8 mouse cellular contexts compared by ENCODE assay signal in genomic region chr1:185364183-185364540, GRCm38 (mm10). TPM values are rescaled to one million over a fixed set of nuclear protein-coding genes. Genes with fewer than 3 reads are reported as not detected.
A peak's percentile ranks its signal among the peaks of the same experiment; 100 is the strongest.
DNase-seq lines count a peak whose midpoint lies in the region; ATAC-seq and TF ChIP-seq lines count a peak whose summit lies in the region.

No protein-coding gene starts in this region.

- DNase-seq in left cerebral cortex, postnatal 36 days (ENCODE audit: low spot score in 2 of 2): no peak

- peak overlapping the region; percentile 86 for H3K27ac ChIP-seq in heart, embryonic 15.5 days
- peak overlapping the region; percentile 95 for H3K27ac ChIP-seq in liver, embryonic 16.5 days (ENCODE audit: low read length)

- WGBS in heart, embryonic 15.5 days: 23% methylated on average over 6 of the region's 6 CpGs
- WGBS in liver, embryonic 16.5 days (ENCODE audit: insufficient replicate concordance): 39% methylated on average over 6 of the region's 6 CpGs

- H3K4me2 ChIP-seq in heart, embryonic 15.5 days: peak overlapping the region; percentile 74
- H3K4me2 ChIP-seq in liver, embryonic 16.5 days (ENCODE audit: low read depth, low read length): peak overlapping the region; percentile 89

- TF ChIP-seq CTCF in E14TG2a.4 (conservative IDR thresholded peaks at IDR 0.05; ENCODE audit: low read length): no peak

- intact Hi-C loops in left cerebral cortex, postnatal 36 days (cut with DNase I): no loop called here

- peaks cover 19% of the 10 kb centered on the region for H3K36me3 ChIP-seq in erythroblast, embryonic 14.5 days (ENCODE audit: control insufficient read depth)
- H3K36me3 ChIP-seq in E14TG2a.4 (ENCODE audit: insufficient read depth, low read length): peaks cover 28% of the 10 kb centered on the region
- H3K36me3 ChIP-seq in heart, embryonic 15.5 days: 0 out of 2 replicates have a peak, but pooled peaks cover 6% of the 10 kb centered on the region
- H3K36me3 ChIP-seq in liver, embryonic 16.5 days (ENCODE audit: control insufficient read depth, insufficient read depth): peaks cover 4% of the 10 kb centered on the region; the same call in 1 of the 2 replicates

- H3K9me3 ChIP-seq in erythroblast, embryonic 14.5 days (ENCODE audit: control insufficient read depth, low read length): no peaks in the 10 kb centered on the region
- no peaks in the 10 kb centered on the region for H3K9me3 ChIP-seq in E14TG2a.4 (ENCODE audit: low read length)
- H3K9me3 ChIP-seq in heart, embryonic 15.5 days (replicated peaks): no peaks in the 10 kb centered on the region
- H3K9me3 ChIP-seq in liver, embryonic 16.5 days (replicated peaks; ENCODE audit: control insufficient read depth, low read length): no peaks in the 10 kb centered on the region

- H3K27me3 ChIP-seq in erythroblast, embryonic 14.5 days (ENCODE audit: control insufficient read depth): no peaks in the 10 kb centered on the region
- no peaks in the 10 kb centered on the region for H3K27me3 ChIP-seq in E14TG2a.4 (ENCODE audit: insufficient read depth, low read length)
- H3K27me3 ChIP-seq in heart, embryonic 15.5 days: no peaks in the 10 kb centered on the region
- H3K27me3 ChIP-seq in liver, embryonic 16.5 days (ENCODE audit: control insufficient read depth, insufficient read depth, low read depth, low read length): no peaks in the 10 kb centered on the region

- peak overlapping the region; percentile 90 for H3K4me3 ChIP-seq in erythroblast, embryonic 14.5 days (replicated peaks)
- peak overlapping the region; percentile 97 for H3K4me3 ChIP-seq in E14TG2a.4 (replicated peaks; ENCODE audit: low read length)
- peak overlapping the region; percentile 64 for H3K4me3 ChIP-seq in heart, embryonic 15.5 days
- H3K4me3 ChIP-seq in liver, embryonic 16.5 days (ENCODE audit: low read depth, low read length): peak overlapping the region; percentile 97

- peak overlapping the region; percentile 73 for H3K9ac ChIP-seq in heart, embryonic 15.5 days
- peak overlapping the region; percentile 92 for H3K9ac ChIP-seq in liver, embryonic 16.5 days (ENCODE audit: low read depth, low read length)

- H3K4me1 ChIP-seq in erythroblast, embryonic 14.5 days (ENCODE audit: control insufficient read depth): peaks cover 32% of the 10 kb centered on the region
- H3K4me1 ChIP-seq in E14TG2a.4 (replicated peaks; ENCODE audit: low read depth, low read length): peaks cover 38% of the 10 kb centered on the region
- H3K4me1 ChIP-seq in heart, embryonic 15.5 days (replicated peaks): peaks cover 24% of the 10 kb centered on the region
- H3K4me1 ChIP-seq in liver, embryonic 16.5 days (ENCODE audit: control insufficient read depth, low read depth, low read length): peaks cover 19% of the 10 kb centered on the region

- no peak for ATAC-seq in erythroblast, adult 5-6 weeks (replicated peaks; ENCODE audit: low FRiP score, poor library complexity, severe bottlenecking)
- no peak for ATAC-seq in heart, embryonic 15.5 days (replicated peaks; ENCODE audit: insufficient number of reproducible peaks, insufficient read depth, low FRiP score, low read depth)
- no peak for ATAC-seq in liver, embryonic 16.5 days (ENCODE audit: low read depth)
- ATAC-seq in inflammation-experienced regulatory T-cells, adult 6 months: no peak
- no peak for ATAC-seq in erythroid progenitor cell, adult 5-6 weeks (replicated peaks; ENCODE audit: low FRiP score, poor library complexity, severe bottlenecking)

RNA-seq across cellular contexts. Expression of gene Eprs, which starts 1.3 kb away (rescaled TPM):
- 0.39 and 0.60 TPM in 2 replicates for polyA plus RNA-seq in erythroblast, embryonic 14.5 days (2012)
- total RNA-seq in erythroblast, adult 5-6 weeks (2015; ENCODE audit: low replicate concordance): 18.6 and 34.2 TPM in 2 replicates
- total RNA-seq in erythroblast, adult 5-6 weeks (2017; ENCODE audit: low replicate concordance): 36.1 and 40.1 TPM in 2 replicates
- 96.4 and 99.7 TPM in 2 replicates for polyA plus RNA-seq in heart, embryonic 15.5 days (2015; fragmentation: Nextera tagmentation; extraction: Ambion mirVana)
- 67.2 and 79.3 TPM in 2 replicates for polyA plus RNA-seq in liver, embryonic 16.5 days (2015; fragmentation: Nextera tagmentation; extraction: Ambion mirVana)
- 100 to 1,000 TPM in 2 of 3 experiments, 10 to 100 TPM in 1; 96.3 to 117 (median 102) TPM for polyA plus RNA-seq in inflammation-experienced regulatory T-cells, adult 6 months (2017; shearing (Covaris generic))
- 27.0 and 41.9 TPM in 2 replicates for total RNA-seq in erythroid progenitor cell, adult 5-6 weeks (2015; ENCODE audit: low replicate concordance)
- total RNA-seq in erythroid progenitor cell, adult 5-6 weeks (2017; ENCODE audit: low replicate concordance): 38.1 and 46.3 TPM in 2 replicates
- 10 to 100 TPM; 64.0 to 74.4 TPM for total RNA-seq in left cerebral cortex, postnatal 36 days (2021)

RNA-seq across cellular contexts. Expression of gene Bpnt1, which starts 32.2 kb away (rescaled TPM):
- polyA plus RNA-seq in erythroblast, embryonic 14.5 days (2012): 0.07 and 0.18 TPM in 2 replicates
- total RNA-seq in erythroblast, adult 5-6 weeks (2015; ENCODE audit: low replicate concordance): 1.5 and 3.3 TPM in 2 replicates
- 1.7 and 2.5 TPM in 2 replicates for total RNA-seq in erythroblast, adult 5-6 weeks (2017; ENCODE audit: low replicate concordance)
- 26.4 and 28.7 TPM in 2 replicates for polyA plus RNA-seq in heart, embryonic 15.5 days (2015; fragmentation: Nextera tagmentation; extraction: Ambion mirVana)
- polyA plus RNA-seq in liver, embryonic 16.5 days (2015; fragmentation: Nextera tagmentation; extraction: Ambion mirVana): 10.2 and 12.6 TPM in 2 replicates
- 10 to 100 TPM; 10.8 to 20.3 (median 12.2) TPM for polyA plus RNA-seq in inflammation-experienced regulatory T-cells, adult 6 months (2017; shearing (Covaris generic))
- not detected in 2 replicates for total RNA-seq in erythroid progenitor cell, adult 5-6 weeks (2015; ENCODE audit: low replicate concordance)
- 1.2 and 5.9 TPM in 2 replicates for total RNA-seq in erythroid progenitor cell, adult 5-6 weeks (2017; ENCODE audit: low replicate concordance)
- total RNA-seq in left cerebral cortex, postnatal 36 days (2021): 10 to 100 TPM; 65.7 to 72.8 TPM

RNA-seq across cellular contexts. Expression of gene Iars2, which starts 35.0 kb away (rescaled TPM):
- polyA plus RNA-seq in erythroblast, embryonic 14.5 days (2012): 0.16 and 0.29 TPM in 2 replicates
- 11.7 and 17.3 TPM in 2 replicates for total RNA-seq in erythroblast, adult 5-6 weeks (2015; ENCODE audit: low replicate concordance)
- total RNA-seq in erythroblast, adult 5-6 weeks (2017; ENCODE audit: low replicate concordance): 12.5 and 17.3 TPM in 2 replicates
- 35.5 and 36.8 TPM in 2 replicates for polyA plus RNA-seq in heart, embryonic 15.5 days (2015; fragmentation: Nextera tagmentation; extraction: Ambion mirVana)
- 17.5 and 17.7 TPM in 2 replicates for polyA plus RNA-seq in liver, embryonic 16.5 days (2015; fragmentation: Nextera tagmentation; extraction: Ambion mirVana)
- polyA plus RNA-seq in inflammation-experienced regulatory T-cells, adult 6 months (2017; shearing (Covaris generic)): 10 to 100 TPM in 1 of 3 experiments, 1 to 10 TPM in 2; 8.6 to 10.9 (median 9.7) TPM
- 24.5 and 41.5 TPM in 2 replicates for total RNA-seq in erythroid progenitor cell, adult 5-6 weeks (2015; ENCODE audit: low replicate concordance)
- 16.3 and 21.1 TPM in 2 replicates for total RNA-seq in erythroid progenitor cell, adult 5-6 weeks (2017; ENCODE audit: low replicate concordance)
- total RNA-seq in left cerebral cortex, postnatal 36 days (2021): 10 to 100 TPM; 31.4 to 33.4 TPM

Comparison
In these comparisons a context has a peak if more than half of its experiments do, and no peak if none do; other contexts are left out.
1. RNA of gene Eprs, which starts 1.3 kb away (polyA plus RNA-seq): 96.3 to 117 TPM in inflammation-experienced regulatory T-cells, adult 6 months, 96.4 to 99.7 TPM in heart, embryonic 15.5 days and 67.2 to 79.3 TPM in liver, embryonic 16.5 days; 0.39 to 0.60 TPM in erythroblast, embryonic 14.5 days; every median in the first group is over 10 times any median in the second.
2. Peak in every context shown above with its lines, with median percentiles within 50 percentile points of each other: H3K4me3 ChIP-seq.